Mouse (Mus musculus): ENCODE data around the gene Dcps. TPM values are rescaled to one million over a fixed set of nuclear protein-coding genes. Genes with fewer than 3 reads are reported as not detected.

Gene Dcps
- polyA plus RNA-seq, 1 experiment from 2014 or later, result 35.3 TPM

GRCm38 (mm10) chr9:35145829-35146228 is 30.0 kb downstream of the Dcps start:
- WGBS, result 95% methylated on average over 1 of the region's 1 CpGs
- ATAC-seq (ENCODE audit: low FRiP score, low TSS enrichment), result no peak

GRCm38 (mm10) chr9:35145118-35145517 is 30.7 kb downstream of the Dcps start:
- no peak overlapping the region for H3K4me3 ChIP-seq (ENCODE audit: low read depth, low read length)
- DNase-seq (ENCODE audit: low spot score), result no peak
- H3K36me3 ChIP-seq (ENCODE audit: control insufficient read depth, insufficient read depth, low read length), result no peaks in the 10 kb centered on the region; the same call in 1 of the 2 replicates
- no peaks in the 10 kb centered on the region for H3K4me1 ChIP-seq (replicated peaks; ENCODE audit: control insufficient read depth, insufficient read depth)
- no peak for TF ChIP-seq EP300 (optimal IDR thresholded peaks at IDR 0.05)
- TF ChIP-seq CTCF (IDR thresholded peaks at IDR 0.05; ENCODE audit: low read depth), result no peak
- H3K9me3 ChIP-seq (ENCODE audit: control insufficient read depth, low read length), result no peaks in the 10 kb centered on the region
- no peak overlapping the region for H3K27ac ChIP-seq (replicated peaks)
- H3K4me2 ChIP-seq (replicated peaks; ENCODE audit: low read depth), result no peak overlapping the region
- no peaks in the 10 kb centered on the region for H3K27me3 ChIP-seq (ENCODE audit: control insufficient read depth, insufficient read depth, low read length)
- H3K9ac ChIP-seq (ENCODE audit: low read length), result no peak overlapping the region
- WGBS, result 87% methylated on average over 9 of the region's 9 CpGs
- ATAC-seq (ENCODE audit: low FRiP score, low TSS enrichment), result no peak

More at GRCm38 (mm10) chr9:35145829-35146228, 30.0 kb downstream of the Dcps start:
- H3K4me3 ChIP-seq (ENCODE audit: low read depth, low read length), result no peak overlapping the region
- H3K9me3 ChIP-seq (ENCODE audit: control insufficient read depth, low read length), result no peaks in the 10 kb centered on the region
- H3K9ac ChIP-seq (ENCODE audit: low read length), result no peak overlapping the region
- no peak for DNase-seq (ENCODE audit: low spot score)
- TF ChIP-seq EP300 (optimal IDR thresholded peaks at IDR 0.05) (no peak), CTCF (IDR thresholded peaks at IDR 0.05; ENCODE audit: low read depth) (no peak)
- no peaks in the 10 kb centered on the region for H3K27me3 ChIP-seq (ENCODE audit: control insufficient read depth, insufficient read depth, low read length)
- no peaks in the 10 kb centered on the region for H3K4me1 ChIP-seq (replicated peaks; ENCODE audit: control insufficient read depth, insufficient read depth)
- no peak overlapping the region for H3K4me2 ChIP-seq (replicated peaks; ENCODE audit: low read depth)
- H3K36me3 ChIP-seq (ENCODE audit: control insufficient read depth, insufficient read depth, low read length), result no peaks in the 10 kb centered on the region; the same call in 1 of the 2 replicates
- no peak overlapping the region for H3K27ac ChIP-seq (replicated peaks)

- Histone ChIP-seq H3K36me3 (ENCODE audit: control insufficient read depth, insufficient read depth, low read length) (no peaks in the 10 kb centered on the region; the same call in 1 of the 2 replicates), H3K4me3 (ENCODE audit: low read depth, low read length) (no peak overlapping the region), H3K9me3 (ENCODE audit: control insufficient read depth, low read length) (no peaks in the 10 kb centered on the region), H3K4me1 (replicated peaks; ENCODE audit: control insufficient read depth, insufficient read depth) (no peaks in the 10 kb centered on the region), H3K9ac (ENCODE audit: low read length) (no peak overlapping the region), H3K27me3 (ENCODE audit: control insufficient read depth, insufficient read depth, low read length) (no peaks in the 10 kb centered on the region), H3K27ac (replicated peaks) (no peak overlapping the region), H3K4me2 (replicated peaks; ENCODE audit: low read depth) (no peak overlapping the region)
- DNase-seq (ENCODE audit: low spot score) (no peak), ATAC-seq (ENCODE audit: low FRiP score, low TSS enrichment) (no peak)
- TF ChIP-seq CTCF (IDR thresholded peaks at IDR 0.05; ENCODE audit: low read depth) (no peak), EP300 (optimal IDR thresholded peaks at IDR 0.05) (no peak)
- 50% methylated on average over 2 of the region's 2 CpGs for WGBS
These were observed 33.6 kb downstream of the Dcps start for GRCm38 (mm10) chr9:35142221-35142620.

DNA sequence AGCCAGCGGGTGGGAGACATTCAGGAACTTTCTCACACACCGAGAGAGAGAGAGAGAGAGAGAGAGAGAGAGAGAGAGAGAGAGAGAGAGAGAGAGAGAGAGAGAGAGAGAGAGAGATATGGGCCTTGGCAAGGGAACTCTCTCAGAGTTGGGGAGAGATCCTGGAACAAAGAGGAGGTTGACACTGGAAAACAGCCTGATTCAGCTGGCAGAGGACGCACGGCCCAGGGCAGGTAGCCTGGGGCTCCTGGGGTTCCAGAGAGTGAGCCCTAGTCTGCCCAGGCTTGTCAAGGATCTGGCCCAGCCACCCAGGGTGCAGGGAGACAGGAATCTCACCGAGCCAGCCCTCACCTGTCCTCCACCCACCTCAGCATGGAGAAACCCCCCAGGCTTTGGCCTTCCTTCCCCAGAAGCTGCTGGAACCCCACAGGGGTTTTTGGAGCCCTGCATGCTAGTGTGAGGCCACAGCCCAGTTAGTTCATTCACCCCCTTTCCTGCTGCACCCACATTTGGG is 36.6 kb downstream of the Dcps start:
- Histone ChIP-seq H3K4me1 (replicated peaks; ENCODE audit: control insufficient read depth, insufficient read depth) (no peaks in the 10 kb centered on the region), H3K4me2 (replicated peaks; ENCODE audit: low read depth) (no peak overlapping the region), H3K27me3 (ENCODE audit: control insufficient read depth, insufficient read depth, low read length) (no peaks in the 10 kb centered on the region), H3K36me3 (ENCODE audit: control insufficient read depth, insufficient read depth, low read length) (no peaks in the 10 kb centered on the region; the same call in 1 of the 2 replicates), H3K4me3 (ENCODE audit: low read depth, low read length) (no peak overlapping the region), H3K9ac (ENCODE audit: low read length) (no peak overlapping the region), H3K9me3 (ENCODE audit: control insufficient read depth, low read length) (no peaks in the 10 kb centered on the region), H3K27ac (replicated peaks) (no peak overlapping the region)
- ATAC-seq (ENCODE audit: low FRiP score, low TSS enrichment) (no peak), DNase-seq (ENCODE audit: low spot score) (no peak)
- WGBS, result 67% methylated on average over 5 of the region's 5 CpGs
- no peak for TF ChIP-seq CTCF (IDR thresholded peaks at IDR 0.05; ENCODE audit: low read depth)
- TF ChIP-seq EP300 (optimal IDR thresholded peaks at IDR 0.05), result no peak

GRCm38 (mm10) chr9:35138029-35138428 is 37.8 kb downstream of the Dcps start:
- Histone ChIP-seq H3K9ac (ENCODE audit: low read length) (no peak overlapping the region), H3K27ac (replicated peaks) (no peak overlapping the region), H3K36me3 (ENCODE audit: control insufficient read depth, insufficient read depth, low read length) (no peaks in the 10 kb centered on the region; the same call in 1 of the 2 replicates), H3K4me2 (replicated peaks; ENCODE audit: low read depth) (no peak overlapping the region), H3K4me1 (replicated peaks; ENCODE audit: control insufficient read depth, insufficient read depth) (no peaks in the 10 kb centered on the region), H3K27me3 (ENCODE audit: control insufficient read depth, insufficient read depth, low read length) (no peaks in the 10 kb centered on the region), H3K9me3 (ENCODE audit: control insufficient read depth, low read length) (no peaks in the 10 kb centered on the region), H3K4me3 (ENCODE audit: low read depth, low read length) (no peak overlapping the region)
- ATAC-seq (ENCODE audit: low FRiP score, low TSS enrichment) (no peak), DNase-seq (ENCODE audit: low spot score) (no peak)
- 65% methylated on average over 7 of the region's 7 CpGs for WGBS
- TF ChIP-seq CTCF (IDR thresholded peaks at IDR 0.05; ENCODE audit: low read depth), result no peak
- TF ChIP-seq EP300 (optimal IDR thresholded peaks at IDR 0.05), result no peak

DNA sequence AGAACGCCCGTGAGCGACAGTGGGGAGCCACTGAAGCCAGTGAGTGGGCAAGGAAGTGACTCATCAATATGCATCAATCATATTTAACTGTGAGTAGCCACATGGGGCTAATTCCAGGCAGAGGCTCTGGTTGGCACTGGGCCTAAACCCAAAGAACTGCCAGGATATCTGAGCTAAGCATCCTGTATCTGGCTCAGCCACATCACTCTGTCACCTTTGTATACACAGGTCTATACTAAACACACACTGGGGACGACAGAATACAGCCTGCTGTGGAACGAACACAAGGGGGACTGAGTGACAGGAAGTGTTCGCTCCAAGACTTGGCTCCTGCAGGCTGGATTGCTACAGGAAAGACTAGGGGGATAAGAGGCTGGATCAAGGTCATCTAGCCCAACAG is 40.3 kb downstream of the Dcps start:
- Histone ChIP-seq H3K4me2 (replicated peaks; ENCODE audit: low read depth) (no peak overlapping the region), H3K4me1 (replicated peaks; ENCODE audit: control insufficient read depth, insufficient read depth) (no peaks in the 10 kb centered on the region), H3K36me3 (ENCODE audit: control insufficient read depth, insufficient read depth, low read length) (no peaks in the 10 kb centered on the region), H3K27me3 (ENCODE audit: control insufficient read depth, insufficient read depth, low read length) (no peaks in the 10 kb centered on the region), H3K27ac (replicated peaks) (no peak overlapping the region), H3K4me3 (ENCODE audit: low read depth, low read length) (no peak overlapping the region), H3K9ac (ENCODE audit: low read length) (no peak overlapping the region), H3K9me3 (ENCODE audit: control insufficient read depth, low read length) (no peaks in the 10 kb centered on the region)
- 51% methylated on average over 6 of the region's 6 CpGs for WGBS
- TF ChIP-seq EP300 (optimal IDR thresholded peaks at IDR 0.05) (no peak), CTCF (IDR thresholded peaks at IDR 0.05; ENCODE audit: low read depth) (0 out of 2 replicates have a peak, but pooled peaks have one; percentile 6)
- DNase-seq (ENCODE audit: low spot score), result no peak
- ATAC-seq (ENCODE audit: low FRiP score, low TSS enrichment), result peak; percentile 49

All from stomach, postnatal 0 days (tissue).